Mouse (Mus musculus) midbrain, embryonic 13.5 days (tissue): ENCODE measurements around the gene Tmem63c. TPM values are rescaled to one million over a fixed set of nuclear protein-coding genes. Genes with fewer than 3 reads are reported as not detected.
A peak's percentile ranks its signal among the peaks of the same experiment; 100 is the strongest.

Experiments
- ATAC-seq: fragments of 200-750 bp; cut with Nextera tagmentation; 2 replicates; pipeline ENCODE4 v1.8.0; 2017; ENCODE audit warnings: mild to moderate bottlenecking, moderate TSS enrichment, moderate library complexity
- H3K27ac ChIP-seq: fragments of 300-500 bp; sonication (generic); 2 replicates; pipeline ENCODE4 v1.5.1; 2015; ENCODE audit warnings: inconsistent platforms, mild to moderate bottlenecking, moderate library complexity
- H3K27me3 ChIP-seq: fragments of 300-500 bp; sonication (generic); 2 replicates; pipeline ENCODE4 v1.6.1; 2015; ENCODE audit warnings: mild to moderate bottlenecking, inconsistent platforms
- H3K36me3 ChIP-seq: fragments of 300-500 bp; sonication (generic); 2 replicates; pipeline ENCODE4 v1.6.1; 2015; ENCODE audit warnings: mild to moderate bottlenecking, inconsistent platforms
- H3K4me1 ChIP-seq: fragments of 300-500 bp; sonication (generic); replicated peaks from 2 replicates; pipeline ENCODE4 v1.6.1; 2015; ENCODE audit warnings: inconsistent platforms
- H3K4me2 ChIP-seq: fragments of 300-500 bp; sonication (generic); replicated peaks from 2 replicates; pipeline ENCODE4 v1.6.1; 2015; ENCODE audit warnings: moderate library complexity, mild to moderate bottlenecking, inconsistent platforms
- H3K4me3 ChIP-seq: fragments of 300-500 bp; sonication (generic); replicated peaks from 2 replicates; pipeline ENCODE4 v1.5.1; 2015; ENCODE audit warnings: mild to moderate bottlenecking, inconsistent platforms
- H3K9ac ChIP-seq: fragments of 300-500 bp; sonication (generic); replicated peaks from 2 replicates; pipeline ENCODE4 v1.6.1; 2015; ENCODE audit warnings: mild to moderate bottlenecking, inconsistent platforms
- H3K9me3 ChIP-seq: fragments of 300-500 bp; sonication (generic); 2 replicates; pipeline ENCODE4 v1.6.1; 2016; ENCODE audit warnings: mild to moderate bottlenecking, inconsistent platforms
- WGBS: fragments of 180-500 bp; shearing (Covaris S2); methylation state at CpG from one replicate; pipeline ENCODE4 v1.1.7; 2015; 5-methylcytosine and 5-hydroxymethylcytosine counted together
- polyA plus RNA-seq: library from polyadenylated mRNA; unstranded; fragments of >200 nt; fragmentation: Nextera tagmentation; extraction: Ambion mirVana; gene quantifications from 2 replicates; pipeline ENCODE4 v1.2.1, GENCODE M21; 2015

Gene Tmem63c
- polyA plus RNA-seq, 1 experiment from 2014 or later = 4.3 TPM

DNA sequence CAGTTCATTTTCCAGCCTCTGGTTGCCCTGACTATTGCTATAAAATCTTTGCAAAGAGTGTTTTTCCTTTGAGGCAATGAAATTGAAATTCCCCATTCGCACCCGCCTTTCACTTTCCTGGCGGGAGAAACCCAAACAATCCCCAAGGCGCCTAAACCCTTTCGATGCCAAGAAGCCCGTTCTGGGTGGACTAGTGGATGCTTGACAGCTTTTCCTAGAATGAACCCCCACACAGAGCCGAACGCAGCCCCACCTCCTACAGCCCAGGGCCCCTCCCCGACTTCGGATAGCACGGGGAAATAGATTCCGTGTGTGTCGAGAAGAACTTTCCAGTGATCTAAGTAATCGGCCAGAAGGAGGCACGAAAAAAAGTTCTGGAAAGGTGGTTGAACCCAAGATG, 31.8 kb upstream of the Tmem63c start:
- peak; percentile 13; the same call in 1 of the 2 replicates for ATAC-seq
- peak overlapping the region; percentile 59 for H3K4me3 ChIP-seq
- H3K4me2 ChIP-seq = peak overlapping the region; percentile 90
- no peaks in the 10 kb centered on the region for H3K9me3 ChIP-seq
- H3K27ac ChIP-seq = no peak overlapping the region
- H3K36me3 ChIP-seq = no peaks in the 10 kb centered on the region
- peaks cover 40% of the 10 kb centered on the region for H3K4me1 ChIP-seq
- WGBS = 6% methylated on average over 15 of the region's 15 CpGs
- H3K9ac ChIP-seq = peak overlapping the region; percentile 80
- peaks cover 70% of the 10 kb centered on the region for H3K27me3 ChIP-seq

DNA sequence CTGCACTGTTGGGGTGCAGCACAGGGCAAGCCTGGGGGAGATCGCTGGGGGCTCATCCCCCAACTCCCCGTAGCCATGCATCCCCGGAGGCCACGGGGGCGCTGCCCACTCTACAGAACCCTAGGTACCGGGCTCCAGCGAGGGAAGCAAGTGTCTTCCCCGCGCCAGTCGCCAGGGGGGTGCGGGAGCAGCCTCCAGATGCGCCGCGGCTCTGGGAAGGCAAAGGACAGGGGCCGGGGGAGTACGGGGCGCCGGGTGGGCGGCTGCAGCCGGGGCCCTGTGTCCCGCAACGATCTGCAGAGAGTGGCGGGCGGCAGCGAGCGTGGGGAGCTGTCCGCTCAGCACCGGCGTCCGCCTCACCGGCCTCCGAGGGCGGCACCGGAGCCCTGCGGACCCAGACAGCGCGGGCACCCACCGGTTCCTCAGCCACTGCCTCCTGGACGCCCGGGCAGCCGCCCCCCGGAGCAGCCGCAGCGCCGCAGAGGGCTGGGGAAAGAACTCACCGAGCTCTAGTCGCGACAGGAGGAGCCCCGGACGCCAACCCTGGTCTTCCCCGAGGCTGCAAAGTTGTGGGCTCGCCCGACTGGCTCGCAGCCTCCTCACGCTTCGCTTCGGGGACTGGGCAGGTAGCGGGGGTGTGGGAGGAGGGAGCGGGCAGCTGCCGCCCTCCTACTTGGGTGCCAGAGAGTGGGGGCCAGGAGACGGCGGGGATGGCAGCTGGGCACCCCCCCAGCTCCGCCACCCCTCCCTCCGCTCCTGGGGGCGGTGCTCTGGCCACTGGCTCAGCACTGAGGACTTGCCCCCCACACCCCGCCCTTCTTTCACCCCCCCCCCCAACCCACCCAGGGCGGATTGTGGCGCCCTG, 31.0 kb upstream of the Tmem63c start, which contains the start of gene Zdhhc22:
Gene Zdhhc22, minus strand, starts transcription at position 541 of the 865 bp plus-strand sequence.
- Histone ChIP-seq H3K4me2 (peak within 1 kb of the TSS; percentile 90), H3K4me1 (peaks cover 47% of the 10 kb centered on the region), H3K27ac (peak within 1 kb of the TSS; percentile 31; the same call in 1 of the 2 replicates), H3K4me3 (peak within 1 kb of the TSS; percentile 59), H3K27me3 (peaks cover 62% of the 10 kb centered on the region), H3K9ac (peak within 1 kb of the TSS; percentile 80), H3K36me3 (no peaks in the 10 kb centered on the region), H3K9me3 (no peaks in the 10 kb centered on the region)
- WGBS = under 1% methylated on average over 51 of the region's 68 CpGs
- peak; percentile 84 for ATAC-seq

- peak overlapping the region; percentile 80 for H3K9ac ChIP-seq
- WGBS = 75% methylated on average over 1 of the region's 2 CpGs
- H3K4me3 ChIP-seq = peak overlapping the region; percentile 59
- H3K4me2 ChIP-seq = peak overlapping the region; percentile 90
- H3K27ac ChIP-seq = no peak overlapping the region
- no peaks in the 10 kb centered on the region for H3K36me3 ChIP-seq
- H3K27me3 ChIP-seq = peaks cover 56% of the 10 kb centered on the region
- peak; percentile 2; the same call in 1 of the 2 replicates for ATAC-seq
- peaks cover 47% of the 10 kb centered on the region for H3K4me1 ChIP-seq
- no peaks in the 10 kb centered on the region for H3K9me3 ChIP-seq
Observed at GRCm38 (mm10) chr12:86990755-86991110, 30.4 kb upstream of the Tmem63c start.

GRCm38 (mm10) chr12:86994166-86994565, 27.0 kb upstream of the Tmem63c start:
- H3K4me3 ChIP-seq = no peak overlapping the region
- peaks cover 22% of the 10 kb centered on the region for H3K27me3 ChIP-seq
- no peak for ATAC-seq
- WGBS = 40% methylated on average over 4 of the region's 4 CpGs
- H3K4me2 ChIP-seq = no peak overlapping the region
- H3K9me3 ChIP-seq = no peaks in the 10 kb centered on the region
- H3K4me1 ChIP-seq = peaks cover 43% of the 10 kb centered on the region
- H3K9ac ChIP-seq = no peak overlapping the region
- H3K27ac ChIP-seq = no peak overlapping the region
- no peaks in the 10 kb centered on the region for H3K36me3 ChIP-seq

DNA sequence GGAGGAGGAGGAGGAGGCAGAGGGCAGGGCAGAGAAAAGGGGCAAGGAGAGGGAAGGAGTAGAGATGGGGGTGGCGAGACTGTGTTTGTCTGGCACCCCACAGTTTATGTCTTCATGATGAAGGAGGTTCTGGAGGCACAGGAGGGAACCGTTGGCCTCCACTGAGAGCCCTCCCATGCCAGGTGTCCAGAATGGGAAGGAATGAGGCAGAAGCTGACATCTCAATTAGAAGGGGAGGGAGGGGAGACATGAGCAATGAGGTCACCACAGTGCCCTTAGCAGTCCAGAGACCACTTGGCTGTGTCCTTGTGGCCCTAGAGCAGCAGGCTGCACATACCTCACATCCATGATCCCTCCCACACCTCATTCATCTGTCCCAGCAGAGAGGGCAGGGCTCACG, 26.4 kb upstream of the Tmem63c start:
- Histone ChIP-seq H3K27ac (no peak overlapping the region), H3K36me3 (no peaks in the 10 kb centered on the region), H3K9ac (no peak overlapping the region), H3K4me2 (no peak overlapping the region), H3K27me3 (peaks cover 16% of the 10 kb centered on the region), H3K4me3 (no peak overlapping the region), H3K4me1 (peaks cover 38% of the 10 kb centered on the region), H3K9me3 (no peaks in the 10 kb centered on the region)
- ATAC-seq = no peak
- 43% methylated on average over 3 of the region's 3 CpGs for WGBS

DNA sequence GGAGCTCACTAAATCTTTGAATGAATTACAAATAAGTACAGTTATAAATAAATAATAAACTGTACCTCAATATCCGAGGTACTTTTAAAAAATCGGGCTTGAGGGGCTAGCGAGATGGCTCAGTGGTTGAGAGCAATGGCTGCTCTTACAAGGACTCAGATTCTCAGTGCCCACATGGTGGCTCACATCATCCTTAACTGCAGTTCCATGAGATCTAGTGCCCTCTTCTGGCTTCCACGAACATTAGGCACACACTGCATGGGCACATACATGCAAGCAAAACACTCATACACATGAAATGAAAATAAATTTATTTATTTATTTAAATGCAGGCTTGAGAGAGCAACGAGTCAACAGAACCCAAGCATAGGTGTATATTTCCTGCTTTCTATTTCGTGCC, 25.2 kb upstream of the Tmem63c start:
- no peak overlapping the region for H3K27ac ChIP-seq
- no peaks in the 10 kb centered on the region for H3K9me3 ChIP-seq
- no peaks in the 10 kb centered on the region for H3K36me3 ChIP-seq
- WGBS = 84% methylated on average over 6 of the region's 6 CpGs
- H3K4me2 ChIP-seq = no peak overlapping the region
- peaks cover 7% of the 10 kb centered on the region for H3K27me3 ChIP-seq
- no peak overlapping the region for H3K4me3 ChIP-seq
- peaks cover 33% of the 10 kb centered on the region for H3K4me1 ChIP-seq
- H3K9ac ChIP-seq = no peak overlapping the region
- no peak for ATAC-seq

- no peak for ATAC-seq
- Histone ChIP-seq H3K4me2 (no peak overlapping the region), H3K36me3 (no peaks in the 10 kb centered on the region), H3K4me3 (no peak overlapping the region), H3K9ac (no peak overlapping the region), H3K9me3 (no peaks in the 10 kb centered on the region), H3K27ac (no peak overlapping the region), H3K4me1 (peaks cover 27% of the 10 kb centered on the region), H3K27me3 (no peaks in the 10 kb centered on the region)
- 89% methylated on average over 4 of the region's 4 CpGs for WGBS
Observed at GRCm38 (mm10) chr12:86998699-86999098, 22.4 kb upstream of the Tmem63c start.

- 73% methylated on average over 10 of the region's 10 CpGs for WGBS
Observed at GRCm38 (mm10) chr12:86999283-86999820, 21.8 kb upstream of the Tmem63c start.

DNA sequence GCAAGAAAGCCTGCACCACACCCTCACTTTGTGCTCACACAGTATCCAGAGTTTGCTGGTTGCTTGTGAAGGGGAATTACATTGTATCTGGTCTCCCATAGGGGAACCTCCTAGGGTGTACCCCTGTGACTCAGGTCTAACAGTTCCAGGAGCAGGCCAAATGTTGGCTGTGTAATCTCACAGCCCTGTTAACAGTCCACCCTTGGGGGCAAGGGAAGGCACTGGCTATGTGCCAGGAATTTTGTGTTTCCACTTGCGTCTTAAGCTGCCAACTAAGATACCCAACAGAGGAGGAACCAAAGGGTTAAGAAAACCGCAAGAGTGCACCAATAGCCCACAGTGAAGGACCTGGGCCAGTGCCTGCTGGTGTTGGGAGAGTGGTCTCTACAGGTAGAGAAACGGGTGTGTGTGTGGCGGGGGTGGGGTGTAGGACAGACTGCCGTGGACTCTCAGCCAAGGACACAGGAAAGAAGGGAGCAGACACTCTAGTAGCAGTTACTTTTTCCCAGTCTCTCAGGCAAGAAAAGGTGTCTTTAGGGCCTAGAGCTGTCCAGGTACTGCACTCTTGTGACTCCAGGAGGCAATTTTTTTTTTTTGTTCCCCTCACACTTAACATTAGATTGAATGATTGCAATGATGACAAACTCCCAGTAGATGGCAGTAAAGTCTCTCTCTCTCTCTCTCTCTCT, 20.8 kb upstream of the Tmem63c start:
- peaks cover 17% of the 10 kb centered on the region for H3K4me1 ChIP-seq
- no peak overlapping the region; the same call in 1 of the 2 replicates for H3K27ac ChIP-seq
- no peaks in the 10 kb centered on the region for H3K9me3 ChIP-seq
- H3K4me2 ChIP-seq = no peak overlapping the region
- no peak overlapping the region for H3K4me3 ChIP-seq
- ATAC-seq = peak; percentile 28
- 61% methylated on average over 5 of the region's 5 CpGs for WGBS
- no peaks in the 10 kb centered on the region for H3K27me3 ChIP-seq
- no peaks in the 10 kb centered on the region for H3K36me3 ChIP-seq
- H3K9ac ChIP-seq = no peak overlapping the region

More at GRCm38 (mm10) chr12:86999283-86999820, 21.8 kb upstream of the Tmem63c start:
- Histone ChIP-seq H3K4me3 (no peak overlapping the region), H3K4me2 (no peak overlapping the region), H3K9me3 (no peaks in the 10 kb centered on the region), H3K4me1 (peaks cover 22% of the 10 kb centered on the region), H3K36me3 (no peaks in the 10 kb centered on the region), H3K27me3 (no peaks in the 10 kb centered on the region), H3K9ac (no peak overlapping the region), H3K27ac (no peak overlapping the region)
- no peak for ATAC-seq

GRCm38 (mm10) chr12:87000840-87001176, 20.3 kb upstream of the Tmem63c start:
- 46% methylated on average over 6 of the region's 6 CpGs for WGBS
- no peak overlapping the region for H3K27ac ChIP-seq
- ATAC-seq = peak; percentile 63

GRCm38 (mm10) chr12:87002209-87002608, 18.9 kb upstream of the Tmem63c start:
- H3K4me2 ChIP-seq = no peak overlapping the region
- no peak for ATAC-seq
- H3K27me3 ChIP-seq = no peaks in the 10 kb centered on the region
- H3K4me3 ChIP-seq = no peak overlapping the region
- H3K4me1 ChIP-seq = peaks cover 22% of the 10 kb centered on the region
- no peaks in the 10 kb centered on the region for H3K9me3 ChIP-seq
- 61% methylated on average over 7 of the region's 7 CpGs for WGBS
- H3K9ac ChIP-seq = no peak overlapping the region
- H3K36me3 ChIP-seq = no peaks in the 10 kb centered on the region
- no peak overlapping the region for H3K27ac ChIP-seq

More at GRCm38 (mm10) chr12:87000840-87001176, 20.3 kb upstream of the Tmem63c start:
- no peaks in the 10 kb centered on the region for H3K36me3 ChIP-seq
- no peak overlapping the region for H3K4me2 ChIP-seq
- no peak overlapping the region for H3K9ac ChIP-seq
- no peaks in the 10 kb centered on the region for H3K9me3 ChIP-seq
- peaks cover 22% of the 10 kb centered on the region for H3K4me1 ChIP-seq
- H3K27me3 ChIP-seq = no peaks in the 10 kb centered on the region
- no peak overlapping the region for H3K4me3 ChIP-seq

- no peaks in the 10 kb centered on the region for H3K36me3 ChIP-seq
- ATAC-seq = no peak
- H3K9ac ChIP-seq = no peak overlapping the region
- H3K4me1 ChIP-seq = peaks cover 22% of the 10 kb centered on the region
- 87% methylated on average over 7 of the region's 7 CpGs for WGBS
- no peak overlapping the region for H3K27ac ChIP-seq
- no peaks in the 10 kb centered on the region for H3K27me3 ChIP-seq
- H3K4me2 ChIP-seq = no peak overlapping the region
- no peaks in the 10 kb centered on the region for H3K9me3 ChIP-seq
- H3K4me3 ChIP-seq = no peak overlapping the region
Observed at GRCm38 (mm10) chr12:87002815-87003214, 18.3 kb upstream of the Tmem63c start.
